Mouse (Mus musculus) bone marrow, adult 2 months (tissue): Measurements from ENCODE around the gene Lrrc25. TPM values are rescaled to one million over a fixed set of nuclear protein-coding genes. Genes with fewer than 3 reads are reported as not detected.

Source experiments
- H3K27ac ChIP-seq: fragments of 200-500 bp; 2 replicates; pipeline ENCODE4 v1.5.1; 2012; ENCODE audit warnings: low read depth, mild to moderate bottlenecking, control low read depth, inconsistent platforms, low read length; ENCODE audit not compliant: control insufficient read depth, poor library complexity, insufficient read depth
- H3K4me1 ChIP-seq: fragments of 200-500 bp; 2 replicates; pipeline ENCODE4 v1.6.1; 2011; ENCODE audit warnings: low read length; ENCODE audit not compliant: control insufficient read depth, insufficient read depth
- H3K4me3 ChIP-seq: fragments of 200-500 bp; replicated peaks from 2 replicates; pipeline ENCODE3; 2011; ENCODE audit warnings: mild to moderate bottlenecking, low read depth, low read length, control low read depth; ENCODE audit not compliant: control insufficient read depth
- CTCF ChIP-seq: fragments of 200-500 bp; IDR thresholded peaks from 2 replicates; pipeline ENCODE4 v1.5.1; 2011; ENCODE audit warnings: low read length, control low read depth; ENCODE audit not compliant: control insufficient read depth, insufficient read depth
- POLR2A ChIP-seq: fragments of 200-500 bp; IDR thresholded peaks from 2 replicates; pipeline ENCODE4 v1.6.1; 2011; ENCODE audit warnings: low read depth, mild to moderate bottlenecking, control low read depth, low read length, borderline replicate concordance; ENCODE audit not compliant: control insufficient read depth
- WGBS: fragments of 180-500 bp; shearing (Covaris S2); methylation state at CpG from one replicate; pipeline ENCODE4 v1.1.7; 2018; 5-methylcytosine and 5-hydroxymethylcytosine counted together
- polyA plus RNA-seq: library from polyadenylated mRNA; stranded (reverse); fragments of >200 nt; gene quantifications from 2 replicates; pipeline ENCODE4 v1.2.4, GENCODE M21; 2011; ENCODE audit warnings: low replicate concordance; ENCODE audit not compliant: missing spikeins, insufficient read depth, insufficient read length

The Lrrc25 gene
- polyA plus RNA-seq, 1 experiment: 18.8 TPM

DNA sequence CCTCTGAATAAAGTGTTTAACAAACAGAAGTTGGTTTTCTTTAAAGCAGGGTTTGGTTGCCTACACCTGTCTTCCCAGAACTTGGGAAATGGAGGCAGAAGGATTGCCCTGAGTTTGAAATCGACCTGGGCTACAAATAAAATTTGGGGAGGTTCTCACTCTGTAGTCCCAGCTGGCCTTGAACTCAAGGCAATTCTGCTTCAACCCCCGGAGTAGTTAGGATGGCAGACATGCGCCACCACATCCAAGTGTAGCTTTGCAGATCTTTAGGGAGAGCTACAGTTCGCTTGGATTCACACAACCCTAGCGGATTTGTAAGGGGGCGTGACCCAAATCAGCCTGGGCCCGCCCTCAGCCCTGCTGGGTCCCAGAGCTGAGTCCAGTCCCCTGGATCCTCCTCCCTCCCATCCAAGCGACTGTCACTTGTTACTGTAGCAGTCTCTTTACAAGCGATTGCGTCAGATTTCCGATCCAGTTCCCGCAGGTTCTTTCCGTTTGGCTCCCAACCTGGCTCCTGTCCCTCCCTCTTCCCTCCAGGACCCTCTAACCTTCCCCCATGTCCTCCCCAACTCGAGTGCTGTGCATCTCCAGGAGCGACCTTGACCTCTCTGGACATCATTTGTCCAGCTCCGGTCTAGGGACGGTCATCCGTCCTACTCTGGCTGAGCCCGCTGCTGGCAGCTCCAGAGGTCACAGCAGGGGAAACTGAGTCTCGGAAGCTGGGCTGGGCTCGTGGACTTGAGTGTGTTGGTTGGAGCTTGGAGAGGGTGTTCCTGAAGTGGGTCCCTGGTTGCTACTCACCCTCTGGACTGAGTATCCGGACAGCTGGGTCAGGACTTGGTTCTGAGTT, 14.8 kb downstream of the Lrrc25 start:
- no peak overlapping the region for H3K4me3 ChIP-seq
- 14% methylated on average over 22 of the region's 22 CpGs for WGBS
- no peak overlapping the region for H3K27ac ChIP-seq
- peaks cover 10% of the 10 kb centered on the region for H3K4me1 ChIP-seq
- TF ChIP-seq CTCF (no peak), POLR2A (no peak)

DNA sequence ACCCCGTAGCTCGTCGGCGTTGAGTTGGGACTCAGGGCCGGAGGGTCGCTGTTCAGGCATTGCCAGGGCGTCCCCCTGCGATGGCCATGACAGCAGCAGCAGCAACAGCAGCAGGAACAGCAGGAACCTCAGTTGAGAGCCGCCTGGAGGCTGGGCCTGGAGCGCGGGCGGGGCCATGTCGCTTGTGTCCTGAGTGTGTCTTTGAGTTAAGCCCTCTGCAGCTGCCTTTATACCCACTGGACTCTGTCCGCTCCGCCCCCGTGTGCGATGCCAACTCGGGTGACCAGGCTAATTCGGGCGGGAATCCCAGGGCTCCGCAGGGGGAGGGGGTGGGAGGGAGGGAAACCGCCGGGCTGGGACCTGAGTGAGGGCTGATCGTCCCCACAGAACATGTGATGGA, 15.5 kb downstream of the Lrrc25 start:
- Histone ChIP-seq H3K4me1 (peaks cover 12% of the 10 kb centered on the region), H3K27ac (no peak overlapping the region)
- 10% methylated on average over 24 of the region's 24 CpGs for WGBS

DNA sequence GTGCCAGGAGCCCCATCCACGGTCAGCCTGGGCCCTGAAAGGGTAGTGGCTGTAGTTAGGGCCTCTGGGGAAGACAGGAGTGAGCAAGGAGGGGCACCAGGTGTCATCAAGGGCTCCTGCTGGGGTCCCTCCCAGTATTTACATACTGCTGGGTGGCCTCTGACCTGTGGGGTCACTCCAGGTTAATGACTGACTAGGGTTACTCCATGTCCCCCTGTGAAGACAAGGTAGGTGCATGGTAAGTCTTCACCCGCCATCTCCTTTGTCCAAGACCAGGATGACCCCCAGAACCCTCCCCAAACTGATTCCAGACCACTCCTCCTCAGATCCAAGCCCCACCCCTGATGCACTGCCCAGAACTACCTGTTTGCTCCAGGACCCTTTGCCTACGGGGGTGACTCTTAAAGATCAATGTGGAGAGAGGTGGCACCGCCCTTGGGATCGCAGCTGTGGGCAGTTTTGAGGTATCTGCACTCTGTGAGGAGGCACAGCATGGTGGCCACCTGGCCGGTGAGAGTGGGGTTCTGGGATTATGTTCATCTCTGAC, 16.5 kb downstream of the Lrrc25 start, which contains the start of gene Gdf15:
Gene Gdf15, minus strand, starts transcription at position 111 of the 547 bp plus-strand sequence.
- no peak within 1 kb of the TSS for H3K4me3 ChIP-seq
- peaks cover 14% of the 10 kb centered on the region for H3K4me1 ChIP-seq
- TF ChIP-seq CTCF: no peak
- TF ChIP-seq POLR2A: no peak
- WGBS: 88% methylated on average over 6 of the region's 6 CpGs
- no peak within 1 kb of the TSS for H3K27ac ChIP-seq

More for the DNA sequence above, 15.5 kb downstream of the Lrrc25 start:
- H3K4me3 ChIP-seq: no peak overlapping the region
- no peak for TF ChIP-seq POLR2A
- no peak for TF ChIP-seq CTCF

DNA sequence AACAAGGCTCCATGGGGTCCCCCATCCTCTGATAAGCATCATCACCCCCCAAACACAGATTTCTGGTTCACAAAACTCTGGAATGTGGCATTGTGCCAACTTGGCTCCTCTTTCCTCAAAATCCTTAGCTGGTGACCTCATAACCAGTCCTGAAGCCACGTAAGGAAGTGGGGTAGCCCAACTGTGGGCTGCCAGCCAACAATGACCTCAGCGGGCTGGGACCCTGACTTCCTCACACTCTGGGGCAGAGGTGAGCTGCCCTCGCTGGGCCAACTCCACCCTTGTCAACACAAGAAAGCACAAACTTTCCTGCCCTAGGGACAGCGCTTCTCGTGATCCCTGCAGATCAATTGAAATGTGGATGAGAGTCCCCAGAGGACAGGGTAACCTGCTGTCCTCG, 18.1 kb downstream of the Lrrc25 start:
- 28% methylated on average over 6 of the region's 6 CpGs for WGBS
- Histone ChIP-seq H3K27ac (no peak overlapping the region), H3K4me1 (peaks cover 14% of the 10 kb centered on the region), H3K4me3 (no peak overlapping the region)
- TF ChIP-seq CTCF (no peak), POLR2A (no peak)

DNA sequence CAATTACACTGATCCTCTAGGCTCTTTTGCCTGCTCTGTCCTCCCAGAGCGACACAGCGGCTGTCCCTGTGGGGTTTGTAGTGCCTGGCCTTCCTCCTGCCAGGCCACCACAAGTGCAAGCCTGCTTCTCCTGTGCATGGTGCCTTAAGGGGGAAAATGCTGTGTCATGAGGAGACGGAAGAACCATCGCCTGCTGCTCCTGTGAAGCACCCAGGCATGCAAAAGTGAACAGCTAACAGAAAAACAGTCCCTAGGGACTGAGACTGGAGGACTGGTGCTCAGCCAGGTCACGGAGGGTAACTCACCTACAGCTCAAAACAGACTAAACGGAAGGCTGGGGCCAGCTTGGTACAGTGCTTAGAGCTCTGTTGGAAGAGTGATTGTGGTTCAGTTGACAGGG, 19.6 kb downstream of the Lrrc25 start:
- H3K4me3 ChIP-seq: no peak overlapping the region
- peaks cover 13% of the 10 kb centered on the region for H3K4me1 ChIP-seq
- TF ChIP-seq CTCF: no peak
- no peak for TF ChIP-seq POLR2A
- peak overlapping the region; percentile 74 for H3K27ac ChIP-seq
- 4% methylated on average over 6 of the region's 6 CpGs for WGBS

DNA sequence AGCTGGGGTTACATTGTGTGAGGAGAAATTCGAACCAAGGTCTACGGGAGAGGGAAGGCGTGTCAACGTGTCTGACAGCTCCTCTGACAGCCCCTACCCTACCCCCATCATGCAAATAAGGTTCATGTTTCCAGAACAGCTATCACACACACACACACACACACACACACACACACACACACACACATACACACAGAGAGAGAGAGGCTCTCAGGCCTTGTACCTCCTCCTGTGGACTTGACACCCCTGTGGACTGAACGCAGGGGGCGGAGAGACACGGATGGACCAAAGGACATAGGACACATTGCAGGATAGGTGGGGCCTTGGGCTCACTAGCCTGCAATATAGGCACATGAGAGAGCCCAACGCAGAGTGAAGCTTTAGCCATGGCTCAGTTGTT, 20.9 kb downstream of the Lrrc25 start:
- H3K27ac ChIP-seq: peak overlapping the region; percentile 3; the same call in 1 of the 2 replicates
- peaks cover 13% of the 10 kb centered on the region for H3K4me1 ChIP-seq
- 65% methylated on average over 8 of the region's 8 CpGs for WGBS
- no peak overlapping the region for H3K4me3 ChIP-seq
- TF ChIP-seq POLR2A (no peak), CTCF (no peak)

DNA sequence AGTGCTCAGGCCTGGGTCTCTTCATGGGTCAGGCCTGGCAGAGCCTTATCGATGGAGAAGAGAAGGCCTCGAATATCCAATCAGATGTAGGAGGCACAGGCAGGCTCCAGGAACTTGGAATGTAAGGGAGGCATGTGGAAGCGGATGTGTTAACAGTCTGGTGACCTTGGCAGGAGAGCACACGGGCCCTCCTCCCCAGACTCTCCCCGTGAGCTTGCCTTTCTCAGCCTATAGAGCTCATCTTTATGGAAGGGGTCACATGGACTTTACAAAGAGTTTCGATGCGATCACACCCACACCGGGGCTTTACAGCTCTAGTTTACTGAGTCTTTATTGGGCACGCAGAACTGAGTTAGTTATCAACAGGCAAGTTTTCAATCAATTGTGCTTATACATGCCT, 22.8 kb downstream of the Lrrc25 start:
- 81% methylated on average over 9 of the region's 9 CpGs for WGBS
- H3K27ac ChIP-seq: no peak overlapping the region

DNA sequence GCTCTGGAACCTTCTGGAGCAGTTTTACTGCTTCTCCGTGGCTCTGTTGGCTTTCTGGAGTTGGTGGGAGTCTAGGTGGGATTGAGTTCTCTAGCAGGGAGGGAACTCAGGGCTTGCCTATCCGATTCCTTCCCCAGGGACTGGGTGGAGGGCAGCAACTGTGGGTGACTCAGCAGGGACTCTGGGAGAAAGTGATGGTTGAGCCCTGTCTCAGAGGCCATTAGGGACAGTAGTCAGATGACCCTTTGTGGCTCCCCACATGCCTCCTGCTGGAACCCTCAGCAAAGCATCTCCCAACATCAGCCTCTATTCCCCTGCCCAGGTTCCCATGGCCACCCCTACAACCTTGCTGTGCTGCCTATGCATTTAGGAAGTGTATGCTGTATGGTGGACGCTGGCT, 27.1 kb downstream of the Lrrc25 start:
- no peak overlapping the region for H3K27ac ChIP-seq
- no peak for TF ChIP-seq POLR2A
- no peak for TF ChIP-seq CTCF
- no peak overlapping the region for H3K4me3 ChIP-seq
- 69% methylated on average over 3 of the region's 3 CpGs for WGBS
- no peaks in the 10 kb centered on the region for H3K4me1 ChIP-seq

More for the DNA sequence above, 22.8 kb downstream of the Lrrc25 start:
- peaks cover 13% of the 10 kb centered on the region for H3K4me1 ChIP-seq
- TF ChIP-seq CTCF: no peak
- no peak for TF ChIP-seq POLR2A
- H3K4me3 ChIP-seq: no peak overlapping the region

DNA sequence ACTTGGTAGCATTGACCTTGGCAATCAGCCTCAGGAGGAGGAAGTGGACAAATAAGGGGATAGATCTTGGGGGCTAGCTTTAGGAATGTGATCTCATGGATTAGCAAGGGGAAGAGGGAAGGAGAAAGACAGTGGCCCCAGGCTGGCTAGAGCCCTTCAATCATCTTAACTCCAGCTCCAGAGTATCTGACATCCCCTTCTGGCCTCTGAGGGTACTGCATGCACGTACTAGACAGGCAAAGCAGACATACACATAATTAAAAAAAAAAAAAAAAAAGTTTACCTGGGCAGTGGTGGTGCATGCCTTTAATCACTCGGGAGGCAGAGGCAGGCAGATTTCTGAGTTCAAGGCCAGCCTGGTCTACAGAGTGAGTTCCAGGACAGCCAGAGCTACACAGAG, 28.1 kb downstream of the Lrrc25 start:
- Histone ChIP-seq H3K27ac (no peak overlapping the region), H3K4me3 (no peak overlapping the region), H3K4me1 (no peaks in the 10 kb centered on the region)
- TF ChIP-seq CTCF (no peak), POLR2A (no peak)
- WGBS: 77% methylated on average over 2 of the region's 2 CpGs
